Mouse (Mus musculus) erythroblast, embryonic 14.5 days (primary cell): ENCODE data around the gene BC025920. TPM values are rescaled to one million over a fixed set of nuclear protein-coding genes. Genes with fewer than 3 reads are reported as not detected.

ENCODE experiments used
- H3K27me3 ChIP-seq: 2 replicates; pipeline ENCODE4 v1.6.1; 2012; ENCODE audit warnings: inconsistent platforms; ENCODE audit not compliant: control insufficient read depth
- H3K36me3 ChIP-seq: 2 replicates; pipeline ENCODE4 v1.6.1; 2012; ENCODE audit warnings: mild to moderate bottlenecking, inconsistent platforms; ENCODE audit not compliant: control insufficient read depth
- H3K4me1 ChIP-seq: 2 replicates; pipeline ENCODE4 v1.6.1; 2012; ENCODE audit warnings: inconsistent platforms; ENCODE audit not compliant: control insufficient read depth
- H3K4me3 ChIP-seq: replicated peaks from 2 replicates; pipeline ENCODE3; 2012; ENCODE audit warnings: moderate library complexity, mild to moderate bottlenecking, inconsistent platforms
- H3K9me3 ChIP-seq: 2 replicates; pipeline ENCODE4 v1.6.1; 2012; ENCODE audit warnings: low read length, inconsistent platforms, mixed read lengths; ENCODE audit not compliant: control insufficient read depth
- GATA1 ChIP-seq: IDR thresholded peaks from 2 replicates; pipeline ENCODE4 v1.6.1; 2012; ENCODE audit warnings: low read length, inconsistent platforms, mixed read lengths
- TAL1 ChIP-seq: IDR thresholded peaks from 3 replicates; pipeline ENCODE4 v1.6.1; 2012; ENCODE audit warnings: low read length, inconsistent platforms, mixed read lengths
- polyA plus RNA-seq: library from polyadenylated mRNA; stranded (reverse); fragments of >175 nt; gene quantifications from 2 replicates; pipeline ENCODE4 v1.2.3, GENCODE M21; 2012

Gene BC025920
- 0.05 and 0.07 TPM in 2 replicates for polyA plus RNA-seq

- H3K4me1 ChIP-seq: peaks cover 46% of the 10 kb centered on the region
- no peaks in the 10 kb centered on the region for H3K27me3 ChIP-seq
- H3K9me3 ChIP-seq: 0 out of 2 replicates have a peak, but pooled peaks cover 2% of the 10 kb centered on the region
- TF ChIP-seq TAL1: no peak
- no peak for TF ChIP-seq GATA1
- H3K4me3 ChIP-seq: peak within 1 kb of the TSS; percentile 68
- H3K36me3 ChIP-seq: peaks cover 20% of the 10 kb centered on the region
Observed at GRCm38 (mm10) chr10:81605974-81606751, at the start of gene BC025920. Gene BC025920, plus strand, starts transcription at chr10:81606270.

GRCm38 (mm10) chr10:81556282-81556681, 49.8 kb upstream of the BC025920 start:
- Histone ChIP-seq H3K36me3 (peaks cover 3% of the 10 kb centered on the region), H3K4me1 (peaks cover 39% of the 10 kb centered on the region), H3K9me3 (peaks cover 3% of the 10 kb centered on the region), H3K4me3 (no peak overlapping the region), H3K27me3 (no peaks in the 10 kb centered on the region)
- TF ChIP-seq TAL1 (no peak), GATA1 (no peak)

- Histone ChIP-seq H3K9me3 (peaks cover 3% of the 10 kb centered on the region), H3K4me1 (peaks cover 36% of the 10 kb centered on the region), H3K4me3 (no peak overlapping the region), H3K36me3 (peaks cover 12% of the 10 kb centered on the region), H3K27me3 (no peaks in the 10 kb centered on the region)
- no peak for TF ChIP-seq GATA1
- TF ChIP-seq TAL1: no peak
Observed at GRCm38 (mm10) chr10:81557491-81557890, 48.6 kb upstream of the BC025920 start.

GRCm38 (mm10) chr10:81559163-81559626, 46.9 kb upstream of the BC025920 start, which contains the start of gene Aes:
Gene Aes, plus strand, starts transcription at chr10:81559488.
- peaks cover 53% of the 10 kb centered on the region for H3K4me1 ChIP-seq
- H3K4me3 ChIP-seq: peak within 1 kb of the TSS; percentile 91
- H3K9me3 ChIP-seq: no peaks in the 10 kb centered on the region
- no peak for TF ChIP-seq GATA1
- peaks cover 27% of the 10 kb centered on the region for H3K36me3 ChIP-seq
- no peaks in the 10 kb centered on the region for H3K27me3 ChIP-seq

GRCm38 (mm10) chr10:81559627-81560539, 46.2 kb upstream of the BC025920 start:
- Histone ChIP-seq H3K27me3 (no peaks in the 10 kb centered on the region), H3K36me3 (peaks cover 34% of the 10 kb centered on the region), H3K9me3 (no peaks in the 10 kb centered on the region), H3K4me1 (peaks cover 58% of the 10 kb centered on the region), H3K4me3 (peak overlapping the region; percentile 91)
- no peak for TF ChIP-seq TAL1
- no peak for TF ChIP-seq GATA1

- H3K36me3 ChIP-seq: peaks cover 44% of the 10 kb centered on the region
- peaks cover 61% of the 10 kb centered on the region for H3K4me1 ChIP-seq
- H3K4me3 ChIP-seq: peak overlapping the region; percentile 91
- no peaks in the 10 kb centered on the region for H3K27me3 ChIP-seq
- TF ChIP-seq GATA1 (no peak), TAL1 (no peak)
- H3K9me3 ChIP-seq: no peaks in the 10 kb centered on the region
Observed at GRCm38 (mm10) chr10:81560719-81561459, 45.2 kb upstream of the BC025920 start.

GRCm38 (mm10) chr10:81562411-81562810, 43.7 kb upstream of the BC025920 start:
- H3K27me3 ChIP-seq: no peaks in the 10 kb centered on the region
- peaks cover 53% of the 10 kb centered on the region for H3K36me3 ChIP-seq
- no peak for TF ChIP-seq TAL1
- H3K9me3 ChIP-seq: no peaks in the 10 kb centered on the region
- H3K4me1 ChIP-seq: peaks cover 61% of the 10 kb centered on the region
- H3K4me3 ChIP-seq: no peak overlapping the region

GRCm38 (mm10) chr10:81563481-81563880, 42.6 kb upstream of the BC025920 start:
- H3K9me3 ChIP-seq: no peaks in the 10 kb centered on the region
- no peak for TF ChIP-seq TAL1
- TF ChIP-seq GATA1: no peak
- H3K4me1 ChIP-seq: peaks cover 68% of the 10 kb centered on the region
- H3K4me3 ChIP-seq: no peak overlapping the region
- peaks cover 5% of the 10 kb centered on the region for H3K27me3 ChIP-seq
- H3K36me3 ChIP-seq: peaks cover 53% of the 10 kb centered on the region
